Mouse (Mus musculus) stomach, embryonic 15.5 days (tissue): Measurements from ENCODE around the gene Prdm2. TPM values are rescaled to one million over a fixed set of nuclear protein-coding genes. Genes with fewer than 3 reads are reported as not detected.

ENCODE experiments used
- ATAC-seq: fragments of 200-750 bp; cut with Nextera tagmentation; 2 replicates; pipeline ENCODE4 v1.8.0; 2017; ENCODE audit warnings: low read depth, moderate number of reproducible peaks, moderate TSS enrichment; ENCODE audit not compliant: insufficient read depth, low FRiP score
- H3K27ac ChIP-seq: fragments of 300-500 bp; sonication (generic); 2 replicates; pipeline ENCODE4 v1.5.1; 2015; ENCODE audit warnings: mild to moderate bottlenecking, inconsistent platforms
- H3K27me3 ChIP-seq: fragments of 300-500 bp; sonication (generic); replicated peaks from 2 replicates; pipeline ENCODE4 v1.6.1; 2015; ENCODE audit warnings: inconsistent platforms
- H3K36me3 ChIP-seq: fragments of 300-500 bp; sonication (generic); 2 replicates; pipeline ENCODE4 v1.6.1; 2015; ENCODE audit warnings: inconsistent platforms
- H3K4me1 ChIP-seq: fragments of 300-500 bp; sonication (generic); 2 replicates; pipeline ENCODE4 v1.6.1; 2015; ENCODE audit warnings: inconsistent platforms
- H3K4me2 ChIP-seq: fragments of 300-500 bp; sonication (generic); 2 replicates; pipeline ENCODE4 v1.6.1; 2015; ENCODE audit warnings: mild to moderate bottlenecking, inconsistent platforms
- H3K4me3 ChIP-seq: fragments of 300-500 bp; sonication (generic); replicated peaks from 2 replicates; pipeline ENCODE4 v1.5.1; 2015; ENCODE audit warnings: inconsistent platforms
- H3K9ac ChIP-seq: fragments of 300-500 bp; sonication (generic); 2 replicates; pipeline ENCODE4 v1.6.1; 2015; ENCODE audit warnings: inconsistent platforms
- H3K9me3 ChIP-seq: fragments of 300-500 bp; sonication (generic); 2 replicates; pipeline ENCODE4 v1.6.1; 2016; ENCODE audit warnings: inconsistent platforms
- WGBS: fragments of 180-500 bp; shearing (Covaris S2); methylation state at CpG from one replicate; pipeline ENCODE4 v1.1.7; 2015; 5-methylcytosine and 5-hydroxymethylcytosine counted together
- polyA plus RNA-seq: library from polyadenylated mRNA; unstranded; fragments of >200 nt; fragmentation: Nextera tagmentation; extraction: Ambion mirVana; gene quantifications from 2 replicates; pipeline ENCODE4 v1.2.1, GENCODE M21; 2015

Gene Prdm2
- polyA plus RNA-seq, 1 experiment from 2014 or later, result 11.1 TPM

- Histone ChIP-seq H3K27ac (no peak overlapping the region), H3K9ac (no peak overlapping the region), H3K36me3 (no peaks in the 10 kb centered on the region), H3K4me3 (no peak overlapping the region), H3K4me2 (no peak overlapping the region), H3K9me3 (no peaks in the 10 kb centered on the region), H3K27me3 (no peaks in the 10 kb centered on the region), H3K4me1 (no peaks in the 10 kb centered on the region)
- WGBS, result 65% methylated on average over 4 of the region's 4 CpGs
- ATAC-seq, result no peak
Observed at GRCm38 (mm10) chr4:143171600-143172290, 41.0 kb downstream of the Prdm2 start.

GRCm38 (mm10) chr4:143170290-143170689 is 42.5 kb downstream of the Prdm2 start:
- Histone ChIP-seq H3K27me3 (no peaks in the 10 kb centered on the region), H3K4me2 (no peak overlapping the region), H3K9me3 (no peaks in the 10 kb centered on the region), H3K27ac (no peak overlapping the region), H3K36me3 (no peaks in the 10 kb centered on the region), H3K4me1 (no peaks in the 10 kb centered on the region), H3K9ac (no peak overlapping the region), H3K4me3 (no peak overlapping the region)
- 91% methylated on average over 2 of the region's 2 CpGs for WGBS
- ATAC-seq, result no peak

GRCm38 (mm10) chr4:143168093-143168492 is 44.7 kb downstream of the Prdm2 start:
- no peak overlapping the region for H3K27ac ChIP-seq
- 85% methylated on average over 3 of the region's 3 CpGs for WGBS
- no peaks in the 10 kb centered on the region for H3K9me3 ChIP-seq
- no peak overlapping the region for H3K4me3 ChIP-seq
- no peaks in the 10 kb centered on the region for H3K27me3 ChIP-seq
- H3K9ac ChIP-seq, result no peak overlapping the region
- no peak for ATAC-seq
- H3K4me1 ChIP-seq, result no peaks in the 10 kb centered on the region
- H3K4me2 ChIP-seq, result no peak overlapping the region
- H3K36me3 ChIP-seq, result no peaks in the 10 kb centered on the region

DNA sequence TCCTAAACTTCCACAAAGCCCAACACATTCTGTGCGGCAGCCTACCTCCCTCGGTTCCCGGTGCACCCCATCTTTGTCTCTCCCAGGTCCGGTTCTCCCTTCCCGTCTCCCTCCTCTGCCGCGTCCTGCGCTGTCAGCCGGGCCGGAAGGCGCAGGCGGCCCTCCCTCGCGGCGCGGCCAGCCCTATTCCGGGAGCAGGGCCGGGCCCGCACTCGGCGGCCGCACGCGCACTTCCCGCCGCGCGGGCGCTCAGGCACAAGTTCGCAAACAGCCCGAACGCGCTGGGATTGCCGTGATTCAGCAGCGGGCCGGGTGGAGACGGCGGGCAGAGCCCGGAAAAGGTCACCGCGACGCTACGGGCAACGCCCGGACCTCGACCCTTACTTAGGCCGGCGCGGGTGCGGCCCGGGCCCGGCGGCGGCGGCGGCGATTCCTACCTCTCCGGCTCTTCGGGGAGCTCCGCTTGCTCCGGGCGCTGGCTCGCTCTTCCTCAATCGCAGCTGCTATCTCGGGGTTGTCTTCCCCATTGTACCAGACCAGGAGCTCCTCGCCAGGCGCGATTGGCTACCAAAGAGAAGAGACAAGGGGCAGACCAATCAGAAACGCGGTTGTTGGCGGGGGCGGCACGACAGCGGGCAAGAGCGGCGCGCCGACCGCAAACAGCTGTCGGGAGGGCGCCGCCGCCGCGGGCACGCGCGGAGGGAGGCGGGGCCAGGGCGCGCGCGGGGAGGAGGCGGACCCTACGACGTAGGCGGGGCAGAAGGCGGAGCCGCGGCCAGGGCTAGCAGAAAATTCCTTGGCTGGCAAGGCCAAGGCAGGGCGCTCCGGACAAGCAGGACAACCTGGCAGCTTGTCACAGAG is 50.9 kb downstream of the Prdm2 start:
- Histone ChIP-seq H3K4me3 (peak overlapping the region; percentile 81), H3K27ac (peak overlapping the region; percentile 99), H3K9me3 (no peaks in the 10 kb centered on the region), H3K36me3 (no peaks in the 10 kb centered on the region), H3K9ac (peak overlapping the region; percentile 73), H3K4me1 (peaks cover 12% of the 10 kb centered on the region; the same call in 1 of the 2 replicates), H3K27me3 (no peaks in the 10 kb centered on the region), H3K4me2 (peak overlapping the region; percentile 57)
- under 1% methylated on average over 101 of the region's 102 CpGs for WGBS
- ATAC-seq, result peak; percentile 99

DNA sequence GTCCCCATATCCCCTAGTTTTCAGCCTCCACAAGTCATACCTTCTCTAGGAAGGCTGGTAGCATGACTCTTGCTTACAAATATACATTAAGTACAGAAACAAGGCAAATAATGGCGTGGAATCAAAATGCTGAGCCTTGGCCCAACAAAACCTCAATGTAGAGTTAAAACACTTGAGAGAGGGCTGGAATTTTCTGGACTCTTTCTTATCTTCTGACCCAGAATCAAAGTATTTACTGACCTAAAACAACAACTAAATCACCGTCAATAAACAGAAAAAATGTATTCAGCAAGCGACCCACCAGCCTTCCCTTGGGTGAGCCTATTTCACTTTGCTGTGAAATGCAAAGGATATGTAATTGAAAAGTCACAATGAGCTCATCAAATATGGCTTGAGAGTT is 52.0 kb downstream of the Prdm2 start:
- Histone ChIP-seq H3K36me3 (no peaks in the 10 kb centered on the region), H3K9me3 (no peaks in the 10 kb centered on the region), H3K9ac (peak overlapping the region; percentile 9; the same call in 1 of the 2 replicates), H3K4me1 (peaks cover 12% of the 10 kb centered on the region; the same call in 1 of the 2 replicates), H3K4me3 (peak overlapping the region; percentile 81), H3K27me3 (no peaks in the 10 kb centered on the region), H3K27ac (0 out of 2 replicates have a peak overlapping the region, but pooled peaks have one; percentile 99), H3K4me2 (peak overlapping the region; percentile 54)
- 43% methylated on average over 3 of the region's 3 CpGs for WGBS
- ATAC-seq, result no peak

GRCm38 (mm10) chr4:143159336-143159735 is 53.5 kb downstream of the Prdm2 start:
- no peak overlapping the region for H3K4me3 ChIP-seq
- no peaks in the 10 kb centered on the region for H3K27me3 ChIP-seq
- no peak for ATAC-seq
- no peak overlapping the region for H3K9ac ChIP-seq
- H3K4me2 ChIP-seq, result no peak overlapping the region
- no peak overlapping the region for H3K27ac ChIP-seq
- no peaks in the 10 kb centered on the region for H3K36me3 ChIP-seq
- peaks cover 19% of the 10 kb centered on the region; the same call in 1 of the 2 replicates for H3K4me1 ChIP-seq
- 74% methylated on average over 2 of the region's 2 CpGs for WGBS
- no peaks in the 10 kb centered on the region for H3K9me3 ChIP-seq

DNA sequence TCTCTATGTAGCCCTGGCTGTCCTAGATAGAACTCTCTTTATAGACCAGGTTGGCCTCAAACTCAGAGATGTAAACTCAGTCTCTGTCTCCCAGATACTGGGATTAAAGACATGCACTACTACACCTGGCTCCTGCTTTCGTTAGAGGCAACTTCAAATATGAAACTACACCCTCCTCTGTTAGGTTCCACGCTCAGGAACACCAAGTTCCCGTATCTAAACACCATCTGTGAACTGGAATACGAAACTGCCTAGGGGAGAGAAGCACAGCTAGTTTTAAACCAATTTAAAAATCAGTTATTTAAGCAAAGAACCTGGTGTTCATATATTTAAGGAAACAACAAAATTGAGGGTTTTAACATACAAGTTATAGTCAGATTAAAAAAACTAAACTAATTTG is 56.9 kb downstream of the Prdm2 start:
- 73% methylated on average over 4 of the region's 4 CpGs for WGBS
- H3K9me3 ChIP-seq, result no peaks in the 10 kb centered on the region
- H3K27me3 ChIP-seq, result no peaks in the 10 kb centered on the region
- H3K4me2 ChIP-seq, result no peak overlapping the region
- peaks cover 18% of the 10 kb centered on the region; the same call in 1 of the 2 replicates for H3K4me1 ChIP-seq
- no peak overlapping the region for H3K9ac ChIP-seq
- no peak overlapping the region for H3K27ac ChIP-seq
- H3K4me3 ChIP-seq, result no peak overlapping the region
- ATAC-seq, result no peak
- H3K36me3 ChIP-seq, result no peaks in the 10 kb centered on the region

GRCm38 (mm10) chr4:143155036-143155435 is 57.8 kb downstream of the Prdm2 start:
- Histone ChIP-seq H3K36me3 (no peaks in the 10 kb centered on the region), H3K9ac (no peak overlapping the region), H3K4me1 (peaks cover 13% of the 10 kb centered on the region; the same call in 1 of the 2 replicates), H3K9me3 (no peaks in the 10 kb centered on the region), H3K27me3 (no peaks in the 10 kb centered on the region), H3K4me2 (no peak overlapping the region), H3K27ac (no peak overlapping the region), H3K4me3 (no peak overlapping the region)
- 65% methylated on average over 4 of the region's 4 CpGs for WGBS
- ATAC-seq, result no peak

DNA sequence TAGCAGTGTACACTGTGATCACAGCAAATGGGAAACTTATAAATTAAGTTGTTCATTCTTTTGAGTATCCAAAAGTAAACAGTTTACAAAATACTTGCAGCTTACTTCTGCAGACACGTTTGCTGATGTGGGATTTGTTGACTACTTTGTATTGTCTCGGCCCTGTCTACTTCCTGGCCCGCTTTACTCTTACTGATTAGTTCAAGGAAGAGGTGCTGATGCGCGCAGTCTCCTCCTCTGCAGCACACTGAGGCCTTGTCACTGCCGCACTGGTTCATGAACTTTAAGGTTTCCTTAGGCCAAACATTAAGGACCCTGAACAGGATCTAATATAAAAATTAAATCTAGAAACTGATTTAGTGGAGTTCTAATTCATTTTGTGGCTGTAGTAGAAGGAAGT is 58.2 kb downstream of the Prdm2 start:
- H3K9me3 ChIP-seq, result no peaks in the 10 kb centered on the region
- H3K4me1 ChIP-seq, result peaks cover 11% of the 10 kb centered on the region; the same call in 1 of the 2 replicates
- no peak overlapping the region for H3K9ac ChIP-seq
- 61% methylated on average over 6 of the region's 6 CpGs for WGBS
- H3K27me3 ChIP-seq, result no peaks in the 10 kb centered on the region
- H3K27ac ChIP-seq, result no peak overlapping the region
- no peak overlapping the region for H3K4me2 ChIP-seq
- ATAC-seq, result no peak
- H3K4me3 ChIP-seq, result no peak overlapping the region
- H3K36me3 ChIP-seq, result no peaks in the 10 kb centered on the region

GRCm38 (mm10) chr4:143152634-143153033 is 60.2 kb downstream of the Prdm2 start:
- 76% methylated on average over 5 of the region's 5 CpGs for WGBS
- H3K9me3 ChIP-seq, result no peaks in the 10 kb centered on the region
- H3K4me2 ChIP-seq, result no peak overlapping the region
- H3K27ac ChIP-seq, result no peak overlapping the region
- H3K36me3 ChIP-seq, result no peaks in the 10 kb centered on the region
- H3K4me1 ChIP-seq, result 0 out of 2 replicates have a peak, but pooled peaks cover 7% of the 10 kb centered on the region
- no peak overlapping the region for H3K9ac ChIP-seq
- ATAC-seq, result no peak
- H3K4me3 ChIP-seq, result no peak overlapping the region
- H3K27me3 ChIP-seq, result no peaks in the 10 kb centered on the region

DNA sequence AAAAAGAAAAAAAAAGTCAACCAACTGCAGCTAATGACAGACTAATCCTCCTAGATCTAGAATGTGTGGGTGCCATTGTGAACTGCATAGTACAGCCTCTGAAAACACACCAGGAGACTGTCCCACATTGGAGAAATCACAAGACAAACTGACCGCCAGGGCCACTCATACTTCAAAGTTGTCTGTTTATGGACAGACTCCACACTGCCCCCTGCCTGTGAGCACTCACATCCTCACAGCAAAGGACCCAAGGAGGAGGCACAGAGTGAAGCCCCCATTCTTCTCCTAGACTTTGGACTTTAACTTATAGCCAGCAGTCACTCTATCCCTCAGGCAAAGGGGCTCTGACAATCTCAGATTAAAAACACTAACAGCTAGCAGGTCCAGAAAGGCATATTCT is 61.5 kb downstream of the Prdm2 start:
- peak overlapping the region; percentile 68 for H3K27ac ChIP-seq
- no peak overlapping the region for H3K4me2 ChIP-seq
- 66% methylated on average over 1 of the region's 1 CpGs for WGBS
- no peak for ATAC-seq
- H3K9me3 ChIP-seq, result no peaks in the 10 kb centered on the region
- 0 out of 2 replicates have a peak, but pooled peaks cover 7% of the 10 kb centered on the region for H3K4me1 ChIP-seq
- no peaks in the 10 kb centered on the region for H3K27me3 ChIP-seq
- H3K36me3 ChIP-seq, result no peaks in the 10 kb centered on the region
- H3K4me3 ChIP-seq, result no peak overlapping the region
- no peak overlapping the region for H3K9ac ChIP-seq

DNA sequence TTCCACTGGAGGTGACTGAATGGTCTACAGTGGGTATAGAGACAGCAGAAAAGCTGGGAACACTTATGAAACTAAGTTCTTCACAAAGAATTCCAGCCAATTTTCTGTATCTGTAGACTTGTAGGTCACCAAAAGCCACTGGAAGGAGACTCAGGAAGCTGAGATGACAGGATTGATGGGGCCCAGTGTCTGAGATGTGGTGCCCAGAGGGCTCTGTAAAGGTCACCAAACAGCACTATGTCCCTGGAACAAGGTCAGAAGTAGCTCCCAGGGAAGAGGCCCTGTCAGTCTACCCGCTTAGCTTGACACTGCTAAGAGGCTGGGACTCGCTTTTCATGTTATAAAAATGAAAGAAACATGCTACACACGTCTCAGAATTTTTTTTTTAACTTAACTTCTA is 65.1 kb downstream of the Prdm2 start:
- H3K4me3 ChIP-seq, result no peak overlapping the region
- no peaks in the 10 kb centered on the region for H3K9me3 ChIP-seq
- H3K27me3 ChIP-seq, result no peaks in the 10 kb centered on the region
- H3K36me3 ChIP-seq, result no peaks in the 10 kb centered on the region
- no peak overlapping the region for H3K4me2 ChIP-seq
- WGBS, result 76% methylated on average over 3 of the region's 3 CpGs
- peaks cover 3% of the 10 kb centered on the region; the same call in 1 of the 2 replicates for H3K4me1 ChIP-seq
- H3K9ac ChIP-seq, result no peak overlapping the region
- H3K27ac ChIP-seq, result no peak overlapping the region
- no peak for ATAC-seq
